Mouse (Mus musculus): ENCODE data around the gene Rnf5.
A peak's percentile ranks its signal among the peaks of the same experiment; 100 is the strongest.

DNA sequence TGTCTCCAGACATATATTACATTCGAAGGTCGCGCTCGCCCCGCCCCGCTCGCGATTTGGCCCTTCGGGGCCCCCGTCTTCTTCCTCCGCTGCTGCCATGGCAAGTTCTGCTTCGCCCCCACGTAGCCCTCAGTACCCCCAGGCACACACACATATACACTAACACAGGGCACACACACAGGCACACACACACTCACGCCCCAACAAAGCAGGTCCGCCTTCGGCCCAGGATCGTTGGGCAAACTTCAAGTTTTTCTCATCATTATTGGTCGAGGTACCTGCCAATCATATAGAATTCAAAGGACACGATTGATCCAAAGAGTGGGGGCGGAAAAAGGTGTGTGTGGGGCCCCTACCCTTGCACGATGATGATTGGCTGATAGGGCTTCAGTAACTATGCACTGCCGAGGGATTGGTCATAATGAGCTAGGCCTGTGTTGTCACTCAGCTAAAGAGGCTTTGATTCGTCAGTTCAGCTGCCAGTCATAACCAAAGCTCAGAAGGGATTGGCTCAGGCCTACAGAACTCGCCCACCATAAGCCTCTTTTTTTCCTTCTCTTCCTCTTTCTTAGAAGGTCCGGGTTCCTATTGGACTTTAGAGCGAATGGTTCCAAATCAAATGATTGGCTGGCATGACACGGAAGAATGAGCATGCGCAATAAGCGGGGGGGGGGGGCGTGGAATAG is at the start of gene Rnf5:
- TF ChIP-seq MAX (IDR thresholded peaks at IDR 0.05; ENCODE audit: low read depth): no peak
- TF ChIP-seq USF1 (IDR thresholded peaks at IDR 0.05; ENCODE audit: low read depth): no peak
- no peak for TF ChIP-seq CEBPB (IDR thresholded peaks at IDR 0.05; ENCODE audit: insufficient read depth, poor library complexity, severe bottlenecking)
- no peak for TF ChIP-seq MYOD1 (IDR thresholded peaks at IDR 0.05; ENCODE audit: control insufficient read depth in 1 of 3, insufficient read length in 2 of 3, low read depth in 2 of 3)
- TF ChIP-seq POLR2A (IDR thresholded peaks at IDR 0.05; ENCODE audit: insufficient read length, low read depth): peak; percentile 67
- no peak for TF ChIP-seq TCF12 (IDR thresholded peaks at IDR 0.05; ENCODE audit: insufficient read depth, poor library complexity, severe bottlenecking)
- TF ChIP-seq TCF3 (IDR thresholded peaks at IDR 0.05; ENCODE audit: insufficient read length, low read depth): no peak
- TF ChIP-seq MYOG (IDR thresholded peaks at IDR 0.05; ENCODE audit: control insufficient read depth in 1 of 3, insufficient read depth in 1 of 3, insufficient read length in 2 of 3, low read depth in 2 of 3): no peak
- peak; percentile 83 for TF ChIP-seq E2F4 (IDR thresholded peaks at IDR 0.05; ENCODE audit: insufficient read depth)

Data from myocyte (in vitro differentiated cells).